Mouse (Mus musculus) left cerebral cortex, adult 11 months (tissue): ENCODE results near the gene Dusp11.
"Not testable (repeated sequence)": the region's sequence is repeated elsewhere in the genome, so short reads cannot be mapped to it uniquely, and the experiment has no call there.

Experiments used
- DNase-seq: peaks from one replicate; pipeline ENCODE4 v3.0.0; 2022; ENCODE audit warnings: low spot score

Dusp11 gene

DNA sequence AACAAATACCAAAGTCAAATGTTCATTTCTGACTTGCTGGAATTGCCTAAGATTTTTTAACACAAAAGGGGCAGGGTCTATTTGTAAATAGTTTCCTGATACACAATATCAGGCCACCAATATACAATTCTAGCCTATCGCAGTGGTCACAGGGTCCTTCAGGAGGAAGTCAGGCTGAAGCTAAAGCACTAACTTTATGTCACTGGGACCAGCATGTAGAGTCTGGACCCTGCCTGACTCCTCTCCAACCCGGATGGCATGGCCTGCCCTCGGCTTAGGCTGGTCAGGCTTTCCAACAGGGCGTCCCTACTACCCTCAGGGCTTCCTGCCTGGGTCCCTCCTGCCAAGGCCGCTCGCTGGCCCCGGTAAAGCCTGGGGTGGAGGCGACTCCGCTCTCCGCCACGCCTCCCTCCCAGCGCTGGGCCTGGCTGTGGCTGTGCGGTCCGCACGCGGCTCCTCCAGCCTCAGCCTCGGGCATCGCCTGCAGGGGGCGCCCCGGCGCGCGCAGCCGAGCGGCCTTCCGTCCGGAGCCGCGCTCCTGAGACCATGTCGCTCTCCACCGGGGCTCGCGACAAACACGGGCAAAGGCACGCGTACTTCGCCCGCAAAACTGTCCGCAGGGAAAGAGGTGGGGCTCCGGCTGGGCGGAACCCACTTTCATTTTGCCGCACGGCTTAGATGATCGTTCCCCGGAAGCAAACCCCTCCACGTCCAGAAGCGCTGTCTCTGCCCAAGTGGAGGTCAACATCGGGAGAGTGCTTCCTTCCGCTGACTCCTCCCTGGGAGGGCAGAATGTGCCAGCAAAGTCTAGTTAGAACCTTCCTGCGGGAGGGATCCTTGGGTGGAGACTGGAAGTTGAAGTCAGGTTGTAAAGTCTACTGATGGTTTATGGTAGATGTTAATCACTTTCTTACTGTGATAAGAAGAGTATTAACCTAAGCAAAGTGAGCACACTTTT is 24.7 kb downstream of the Dusp11 start:
- DNase-seq = peak; percentile 71

DNA sequence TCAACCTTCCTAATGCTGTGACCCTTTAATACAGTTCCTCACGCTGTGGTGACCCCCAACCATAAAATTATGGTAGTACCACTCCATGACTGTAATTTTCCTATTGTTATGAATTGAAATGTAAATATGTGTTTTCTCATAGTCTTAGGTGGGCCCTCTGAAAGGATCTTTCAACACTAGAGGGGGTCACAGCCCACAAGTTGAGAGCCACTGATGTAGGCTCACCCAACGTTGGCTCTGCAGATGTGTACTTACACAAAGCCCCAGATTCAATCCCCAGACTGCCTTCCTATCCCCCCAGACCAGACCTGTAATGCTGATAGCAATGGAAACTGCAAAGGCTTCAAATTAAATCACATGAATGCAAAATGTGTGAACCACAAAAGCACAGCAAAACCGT is 25.8 kb downstream of the Dusp11 start:
- DNase-seq = no peak

DNA sequence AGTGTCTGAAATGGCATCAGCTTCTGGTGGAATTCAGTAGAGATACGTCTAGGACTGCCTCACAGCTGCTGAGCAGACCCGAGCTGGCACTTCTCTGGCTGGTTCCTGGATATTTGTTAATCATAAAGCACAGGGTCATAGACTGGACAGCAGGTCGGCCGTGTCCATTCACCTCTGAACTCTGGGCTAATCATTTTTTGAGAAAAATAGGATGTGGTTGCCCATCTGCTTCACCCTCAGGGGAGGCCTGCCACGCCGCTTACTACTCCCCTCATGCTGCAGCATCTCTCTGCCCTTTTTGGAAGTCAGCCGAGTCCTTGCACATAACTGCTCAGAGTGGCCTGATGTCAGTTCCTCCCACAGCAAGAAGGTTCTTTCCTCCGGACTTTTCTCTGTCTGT is 27.4 kb downstream of the Dusp11 start:
- no peak for DNase-seq

DNA sequence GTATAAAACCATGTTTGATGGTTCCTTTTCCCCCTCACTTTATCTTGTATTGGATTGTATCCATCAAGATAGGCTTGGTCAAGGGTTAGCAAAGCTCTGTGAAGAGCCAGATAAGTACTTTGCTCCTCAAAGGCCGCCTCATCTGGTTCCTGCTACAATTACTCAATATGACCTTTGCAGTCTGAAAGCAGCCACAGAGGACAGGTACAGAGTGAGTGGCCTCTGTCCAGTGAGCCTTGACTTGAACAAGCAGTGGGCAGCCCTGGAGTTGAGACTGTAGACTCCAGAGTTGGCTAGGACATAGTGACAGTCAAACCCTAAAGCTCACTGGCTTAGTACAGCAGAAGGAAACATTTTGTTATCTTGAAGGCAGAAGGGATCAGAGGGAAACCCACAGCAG is 32.2 kb downstream of the Dusp11 start:
- DNase-seq = no peak

DNA sequence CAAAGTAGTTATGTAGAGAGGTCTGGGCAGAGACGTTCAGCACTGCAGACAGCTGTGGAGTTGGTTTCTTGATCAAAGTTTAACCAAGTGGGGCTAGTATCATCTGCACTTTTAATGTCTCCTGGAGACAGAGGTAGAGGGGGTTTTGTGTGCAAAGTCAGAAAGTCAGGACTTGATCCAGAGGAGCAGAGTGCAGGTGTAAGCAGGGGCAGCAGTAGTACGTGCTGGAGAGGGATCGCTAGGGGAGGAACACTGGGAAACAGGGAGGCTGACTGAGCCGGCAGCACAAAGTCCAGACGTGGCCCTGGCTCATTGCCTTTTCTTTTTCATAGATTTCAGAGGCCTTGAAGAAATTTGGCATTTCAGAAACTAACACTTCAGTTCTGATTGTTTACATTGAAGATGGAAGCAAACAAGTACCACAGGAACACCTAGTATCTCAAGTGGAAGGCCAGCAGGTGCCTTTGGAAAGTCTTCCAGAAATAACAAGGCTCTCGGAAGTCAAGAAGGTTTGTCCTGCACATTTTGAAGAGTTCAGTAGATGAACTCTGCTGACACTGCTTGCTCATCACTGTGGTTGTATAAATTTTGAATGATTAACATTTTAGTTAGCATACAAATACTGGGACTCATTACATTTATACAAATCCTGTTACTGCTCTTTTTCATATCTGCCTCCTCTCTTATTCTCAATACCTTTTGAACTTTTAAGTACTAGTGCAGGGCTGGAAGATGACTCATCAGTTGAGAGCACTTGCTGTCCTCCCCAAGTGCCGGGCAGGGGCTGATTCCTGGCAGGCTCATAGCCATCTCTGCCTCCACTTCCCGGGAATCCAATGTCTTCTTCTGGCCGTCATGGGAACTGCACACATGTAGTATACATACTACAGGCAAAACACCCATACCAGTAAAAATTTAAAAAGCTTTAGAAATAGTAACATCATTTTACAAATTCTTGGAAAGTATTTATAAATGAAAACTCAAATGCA is 33.7 kb downstream of the Dusp11 start:
- no peak for DNase-seq

DNA sequence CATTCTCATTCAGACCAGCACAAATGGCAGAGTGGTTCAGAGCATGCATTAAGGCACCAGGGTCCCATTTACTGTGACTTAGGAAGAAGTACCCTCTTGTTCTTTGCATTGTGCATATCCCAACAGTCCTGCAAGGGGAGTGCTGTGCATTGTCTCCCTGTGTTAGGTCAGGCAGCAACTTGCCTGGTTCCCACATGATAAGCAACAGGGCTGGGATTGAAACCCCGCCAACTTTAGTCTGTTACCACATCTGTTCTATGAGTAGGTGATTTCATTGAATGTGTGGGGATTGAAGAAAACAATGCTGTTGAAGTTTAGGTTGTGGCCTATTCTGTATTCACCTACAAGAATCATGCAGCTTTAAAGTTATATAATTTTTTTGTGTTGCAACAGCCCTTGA is 34.8 kb downstream of the Dusp11 start:
- no peak for DNase-seq

DNA sequence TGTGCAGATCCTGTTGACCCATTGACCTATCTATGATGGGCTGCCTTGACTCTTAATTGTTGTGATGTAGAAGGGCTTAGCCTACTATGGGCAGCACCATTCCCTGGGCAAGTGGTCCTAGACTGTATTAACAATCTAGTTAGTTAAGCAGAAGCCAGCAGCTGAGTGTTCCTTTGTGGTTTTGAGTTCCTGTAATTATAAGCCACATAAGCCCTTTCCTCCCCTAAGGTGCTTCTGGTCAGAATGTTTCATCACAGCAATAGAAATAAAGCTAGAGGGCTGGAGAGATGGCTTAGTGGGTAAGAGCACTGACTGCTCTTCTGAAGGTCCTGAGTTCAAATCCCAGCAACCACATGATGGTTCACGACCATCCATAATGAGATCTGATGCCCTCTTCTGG is 37.8 kb downstream of the Dusp11 start:
- no peak for DNase-seq

DNA sequence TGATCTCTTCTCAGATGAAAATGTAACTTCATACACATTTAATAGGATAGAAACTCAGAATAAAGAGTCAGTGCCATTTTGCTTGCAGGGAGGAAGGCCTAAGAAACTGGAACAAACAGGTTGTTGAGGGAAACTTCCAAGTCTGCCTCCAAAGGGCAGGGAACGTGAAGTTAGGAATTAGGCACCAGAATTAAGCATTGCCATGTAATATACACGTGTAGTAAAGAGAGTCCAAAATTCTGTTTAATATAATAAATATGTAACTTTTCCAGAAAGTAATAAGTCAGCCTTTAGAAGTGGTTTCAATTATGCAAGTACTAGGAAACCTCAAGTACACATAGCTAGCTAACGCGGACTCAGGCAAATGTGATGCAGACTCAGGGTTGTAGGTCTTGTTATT is 42.1 kb downstream of the Dusp11 start:
- no peak for DNase-seq

DNA sequence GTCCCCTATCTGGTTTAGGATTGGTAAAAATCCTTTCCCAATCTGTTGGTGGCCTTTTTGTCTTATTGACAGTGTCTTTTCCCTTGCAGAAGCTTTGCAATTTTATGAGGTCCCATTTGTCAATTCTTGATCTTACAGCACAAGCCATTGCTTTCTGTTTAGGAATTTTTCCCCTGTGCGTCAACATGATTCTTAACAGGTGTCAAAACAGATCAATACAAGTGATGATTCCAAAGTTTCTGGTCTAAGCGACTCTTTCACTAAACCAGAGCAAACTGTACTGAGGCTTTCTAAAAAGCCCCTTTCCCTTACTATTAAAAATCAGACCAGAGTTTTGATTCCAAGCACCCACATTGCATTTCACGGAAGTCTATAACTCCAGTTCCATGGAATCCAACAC is 43.1 kb downstream of the Dusp11 start:
- not testable (repeated sequence) for DNase-seq

DNA sequence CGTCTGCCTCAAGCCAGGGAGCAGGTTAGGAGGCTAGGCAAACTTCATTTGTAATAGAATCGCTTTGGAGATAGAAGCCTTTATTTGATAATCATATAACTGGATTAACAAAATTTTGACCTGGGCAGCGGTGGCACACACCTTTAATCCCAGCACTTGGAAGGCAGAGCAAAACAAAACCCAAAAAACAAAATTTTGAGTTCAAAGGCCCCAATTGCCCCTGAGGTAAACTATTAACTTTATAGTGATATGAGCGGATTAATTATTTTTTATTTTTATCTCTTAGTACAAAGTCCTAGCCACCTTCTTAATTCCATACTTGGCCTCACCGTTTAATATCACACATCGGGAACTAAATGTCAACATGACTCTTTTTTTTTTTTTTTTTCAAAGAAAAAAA is 44.9 kb downstream of the Dusp11 start:
- no peak for DNase-seq

DNA sequence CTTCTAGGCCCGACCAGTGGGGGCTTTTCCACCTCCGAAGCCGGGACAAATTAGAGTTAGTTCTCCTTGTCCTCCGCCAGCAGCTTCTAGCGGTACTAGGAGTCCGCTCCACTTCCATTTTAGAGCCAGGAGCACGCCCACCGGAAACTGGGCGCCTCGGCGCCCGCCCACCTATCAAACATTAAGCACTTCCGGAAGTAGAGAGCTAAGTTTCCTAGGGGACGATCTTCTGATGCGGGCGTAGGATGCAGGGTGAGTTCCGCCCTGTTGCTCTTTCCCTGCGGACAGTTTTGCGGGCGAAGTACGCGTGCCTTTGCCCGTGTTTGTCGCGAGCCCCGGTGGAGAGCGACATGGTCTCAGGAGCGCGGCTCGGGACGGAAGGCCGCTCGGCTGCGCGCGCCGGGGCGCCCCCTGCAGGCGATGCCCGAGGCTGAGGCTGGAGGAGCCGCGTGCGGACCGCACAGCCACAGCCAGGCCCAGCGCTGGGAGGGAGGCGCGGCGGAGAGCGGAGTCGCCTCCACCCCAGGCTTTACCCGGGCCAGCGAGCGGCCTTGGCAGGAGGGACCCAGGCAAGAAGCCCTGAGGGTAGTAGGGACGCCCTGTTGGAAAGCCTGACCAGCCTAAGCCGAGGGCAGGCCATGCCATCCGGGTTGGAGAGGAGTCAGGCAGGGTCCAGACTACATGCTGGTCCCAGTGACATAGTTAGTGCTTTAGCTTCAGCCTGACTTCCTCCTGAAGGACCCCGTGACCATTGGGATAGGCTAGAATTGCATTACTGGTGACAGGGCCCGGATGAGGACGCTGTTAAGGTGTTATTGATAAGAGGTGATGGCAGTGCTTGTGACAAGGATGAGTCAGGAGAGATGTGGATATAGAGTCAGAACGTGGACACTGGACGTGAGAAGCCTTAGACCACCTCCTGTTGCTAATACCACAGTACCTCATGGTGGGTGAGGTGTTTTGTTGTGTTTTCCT is 45.6 kb downstream of the Dusp11 start, which contains the start of gene Nat8f1:
Nat8f1 (minus strand) TSS at position 149 of the 975 bp plus-strand sequence.
- DNase-seq = peak; percentile 87

DNA sequence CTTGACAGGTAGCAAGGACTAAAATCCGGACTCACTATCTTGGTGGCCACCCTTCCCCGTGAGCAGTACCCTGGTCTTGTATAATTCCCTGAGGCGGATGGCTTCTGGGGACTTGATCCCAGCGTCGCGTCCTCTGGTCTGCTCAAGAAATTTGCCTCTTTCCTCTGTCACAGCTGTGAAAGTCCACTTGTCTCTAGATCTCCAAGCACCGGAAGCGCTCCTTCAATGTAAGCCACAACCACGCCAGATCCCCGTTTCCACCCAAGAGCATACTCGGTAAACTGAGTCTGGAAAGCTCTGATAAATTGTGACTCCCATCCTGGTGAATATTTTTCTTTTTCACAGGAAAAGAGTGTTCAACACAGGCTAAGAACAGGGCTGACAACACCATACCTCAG is 46.3 kb downstream of the Dusp11 start:
- DNase-seq = no peak

DNA sequence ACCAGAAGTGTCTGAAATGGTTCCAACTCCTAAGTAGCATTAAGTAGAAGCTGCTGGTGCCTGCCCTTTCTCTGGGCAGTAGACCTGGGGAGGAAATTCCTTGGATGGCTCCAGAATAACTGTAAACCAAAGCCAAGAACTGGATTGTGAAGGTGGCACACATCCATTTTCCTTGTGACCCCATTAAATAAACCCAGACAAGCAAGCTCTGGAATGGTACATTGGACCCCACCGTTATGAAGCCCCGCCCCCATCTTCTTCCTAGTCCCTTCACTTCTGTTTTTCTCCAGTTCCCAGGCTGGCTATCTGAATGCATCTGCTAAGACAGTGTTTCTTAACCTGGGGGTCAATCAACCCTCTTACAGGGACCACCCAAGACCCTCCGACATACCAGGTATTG is 49.9 kb downstream of the Dusp11 start, which contains the start of gene Tprkb:
Tprkb (plus strand) TSS at position 279 of the 400 bp plus-strand sequence.
- no peak for DNase-seq

DNA sequence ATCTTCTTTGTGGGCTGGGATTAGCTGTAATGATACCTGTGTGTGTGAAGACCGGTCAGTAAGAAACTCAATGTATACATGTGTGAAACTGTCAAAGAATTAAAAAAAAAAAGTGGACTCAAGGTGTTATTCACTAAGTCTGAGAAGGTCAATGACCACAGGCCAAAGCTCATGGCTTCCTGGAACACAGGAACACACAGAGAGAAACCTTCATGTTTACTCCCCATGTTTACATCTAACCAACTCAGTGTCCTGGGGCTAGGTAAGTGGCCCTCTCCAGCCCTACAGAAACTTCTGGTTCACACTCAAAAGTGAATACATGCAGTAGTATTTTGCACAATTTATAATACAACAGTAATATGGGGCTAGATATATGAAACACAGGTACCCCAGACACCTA is 51.8 kb downstream of the Dusp11 start:
- DNase-seq = no peak

DNA sequence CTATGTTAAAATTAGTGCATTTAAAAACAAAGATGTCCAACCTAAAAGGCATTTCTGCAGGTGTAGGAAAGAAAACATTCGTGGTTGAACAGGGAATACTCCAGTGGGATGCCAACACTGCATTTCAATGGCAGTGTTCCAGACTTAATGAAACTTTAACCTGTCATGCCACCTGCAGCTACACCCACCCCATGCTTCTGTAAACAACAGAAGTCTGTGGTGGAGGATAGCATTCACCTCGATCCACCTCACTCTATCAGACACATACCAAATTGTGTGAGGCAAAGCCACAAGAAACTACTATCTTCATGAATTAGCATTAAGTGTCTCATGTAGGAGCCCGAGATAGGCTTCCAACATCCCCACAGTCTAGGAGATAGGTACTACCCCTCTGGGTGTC is 53.1 kb downstream of the Dusp11 start:
- DNase-seq = no peak

DNA sequence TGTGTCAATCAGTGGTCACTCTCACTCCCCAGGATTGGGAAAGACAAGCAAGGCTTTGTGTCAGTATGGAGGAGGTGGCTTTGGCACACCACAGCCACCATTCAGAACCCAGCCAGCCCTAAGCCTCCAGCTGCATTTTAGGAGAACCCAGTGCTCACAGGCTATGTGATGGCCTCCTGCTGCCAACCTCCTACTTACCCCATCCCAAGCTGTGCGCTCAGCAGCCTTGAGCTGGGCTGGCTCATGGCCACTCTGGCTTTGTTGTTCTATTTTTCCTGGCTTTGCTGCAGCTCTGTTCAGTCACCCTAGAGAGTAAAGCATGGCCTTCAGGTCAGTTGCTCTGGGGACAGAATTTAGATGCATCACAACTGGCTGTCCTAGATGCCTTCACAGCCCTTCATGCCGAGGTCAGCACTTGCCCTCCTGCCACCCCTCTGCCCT is 54.5 kb downstream of the Dusp11 start:
- peak; percentile 68 for DNase-seq

DNA sequence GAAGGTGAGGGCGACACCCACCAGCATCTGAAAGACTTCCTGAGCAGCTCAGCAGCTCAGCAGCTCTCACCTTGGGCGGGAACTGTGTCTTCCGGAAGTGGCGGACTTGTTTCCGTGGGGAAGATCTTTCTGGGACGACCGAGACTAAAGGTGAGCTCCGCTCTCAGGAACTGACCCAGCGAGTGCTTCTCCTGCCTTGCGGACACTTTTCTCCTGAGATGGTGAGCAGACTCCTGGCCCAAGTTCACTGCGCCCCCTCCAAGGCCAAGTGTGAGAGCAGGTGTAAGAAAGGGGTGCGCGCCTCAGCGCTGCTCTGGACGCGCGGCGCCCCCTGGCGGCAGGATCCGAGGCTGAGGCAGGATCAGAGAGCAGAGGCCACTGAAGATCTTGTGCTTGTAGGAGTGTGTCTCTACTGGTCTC is 56.8 kb downstream of the Dusp11 start, which contains the start of gene Nat8f4:
Nat8f4 (minus strand) TSS at position 243 of the 420 bp plus-strand sequence.
- peak; percentile 82 for DNase-seq

DNA sequence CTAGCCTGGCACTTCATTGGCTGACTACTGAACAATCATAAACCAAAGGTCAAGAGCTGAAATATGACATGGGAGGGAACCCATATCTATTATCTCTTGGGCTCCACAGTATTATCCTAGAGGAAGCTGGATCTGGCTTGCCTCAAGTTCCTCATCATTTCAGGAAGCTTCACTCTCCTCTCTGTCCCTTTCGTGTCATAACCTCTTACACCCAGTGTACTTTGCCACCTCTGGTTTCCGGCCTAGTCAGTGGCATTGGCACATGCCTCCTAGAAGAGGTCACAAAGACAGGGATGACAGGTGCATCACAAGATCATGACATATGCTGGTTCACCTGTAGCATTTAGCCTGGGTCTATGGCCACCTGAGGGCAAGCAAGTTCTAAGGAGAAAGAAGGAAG is 59.2 kb downstream of the Dusp11 start:
- no peak for DNase-seq

DNA sequence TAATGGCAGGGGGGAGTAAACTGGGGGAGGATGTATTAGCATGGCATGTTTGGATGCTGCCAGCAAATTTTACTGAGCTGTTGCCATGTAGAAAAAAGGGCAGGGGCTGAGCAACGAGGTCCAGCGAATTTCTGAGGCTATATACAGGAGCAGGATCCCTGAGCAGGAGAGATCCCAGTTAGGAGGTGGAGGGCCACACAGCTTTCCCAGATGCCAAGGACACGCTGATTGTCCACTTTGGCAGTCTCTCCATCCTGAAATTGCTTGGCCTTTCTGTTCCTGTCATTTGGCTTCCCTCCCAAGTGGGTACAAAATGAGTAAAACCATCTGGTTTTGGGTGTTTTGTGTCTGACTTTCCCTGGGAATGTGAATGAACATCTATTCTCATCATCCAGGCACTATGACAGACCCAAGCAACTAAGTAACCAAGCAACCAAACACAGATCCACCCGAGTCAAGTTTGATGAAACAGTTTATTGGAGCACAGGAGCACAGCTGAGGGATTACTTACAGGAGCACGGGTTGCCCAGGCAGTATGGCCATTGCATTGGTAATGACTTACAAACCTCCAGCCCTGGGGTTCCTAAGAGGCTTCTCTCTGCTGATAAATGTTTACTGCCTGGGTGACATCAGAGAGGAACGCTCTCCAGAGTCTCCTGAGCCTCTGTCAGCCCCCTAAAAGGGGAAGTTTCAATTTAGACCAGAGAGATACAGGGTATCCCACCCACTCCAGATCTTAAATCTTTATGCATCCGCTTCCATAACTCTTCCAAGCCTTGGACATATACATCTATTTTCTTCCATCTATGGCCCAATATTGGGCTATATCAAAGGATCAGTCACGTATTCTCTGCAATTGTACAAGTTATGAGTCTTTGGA is 62.6 kb downstream of the Dusp11 start:
- not testable (repeated sequence) for DNase-seq

DNA sequence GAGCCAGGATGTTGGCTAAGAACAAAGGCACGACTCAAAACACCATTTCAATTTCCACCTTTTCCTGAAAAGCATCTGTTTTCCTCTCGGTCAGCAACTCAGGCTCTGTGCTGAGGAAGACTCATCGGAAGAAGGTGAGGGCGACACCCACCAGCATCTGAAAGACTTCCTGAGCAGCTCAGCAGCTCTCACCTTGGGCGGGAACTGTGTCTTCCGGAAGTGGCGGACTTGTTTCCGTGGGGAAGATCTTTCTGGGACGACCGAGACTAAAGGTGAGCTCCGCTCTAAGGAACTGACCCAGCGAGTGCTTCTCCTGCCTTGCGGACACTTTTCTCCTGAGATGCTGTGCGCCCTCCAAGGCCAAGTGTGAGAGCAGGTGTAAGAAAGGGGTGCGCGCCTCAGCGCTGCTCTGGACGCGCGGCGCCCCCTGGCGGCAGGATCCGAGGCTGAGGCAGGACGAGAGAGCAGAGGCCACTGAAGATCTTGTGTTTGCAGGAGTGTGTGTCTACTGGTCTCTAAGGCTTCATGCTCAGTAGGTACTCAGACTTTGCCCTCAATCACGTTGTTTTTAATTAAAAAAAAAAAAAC is 66.3 kb downstream of the Dusp11 start:
- not testable (repeated sequence) for DNase-seq
